Mouse (Mus musculus) heart, postnatal 25 days (tissue): ENCODE results near the gene Tln2. TPM values are rescaled to one million over a fixed set of nuclear protein-coding genes. Genes with fewer than 3 reads are reported as not detected.

ENCODE experiments used
- DNase-seq: peaks from one replicate; pipeline ENCODE4 v3.0.0; 2022; ENCODE audit warnings: low spot score
- intact Hi-C: fragments of 180-260 bp; cut with DNase I; formaldehyde crosslinking; loops from one replicate; pipeline ENCODE4 v1.15.1; 2025
- total RNA-seq, 2 experiments: library from RNA; stranded (reverse); gene quantifications; 2 replicates each; pipeline ENCODE4 v1.2.3; 2021

The Tln2 gene
- total RNA-seq, 2 experiments from 2014 or later = 89.4 to 91.5 TPM

GRCm38 (mm10) chr9:67396446-67396845 lies 163.1 kb downstream of the Tln2 start:
- intact Hi-C loops = no loop called here
- DNase-seq = no peak

GRCm38 (mm10) chr9:67384028-67384590 lies 175.4 kb downstream of the Tln2 start:
- DNase-seq = no peak
- intact Hi-C loops = no loop called here

GRCm38 (mm10) chr9:67380095-67380494 lies 179.4 kb downstream of the Tln2 start:
- DNase-seq = no peak
- intact Hi-C loops = no loop called here

GRCm38 (mm10) chr9:67378772-67379171 lies 180.7 kb downstream of the Tln2 start:
- intact Hi-C loops = no loop called here
- no peak for DNase-seq

GRCm38 (mm10) chr9:67368078-67368477 lies 191.4 kb downstream of the Tln2 start:
- intact Hi-C loops = no loop called here
- DNase-seq = no peak

- no peak for DNase-seq
- intact Hi-C loops = no loop called here
These were observed 197.0 kb downstream of the Tln2 start for GRCm38 (mm10) chr9:67362511-67362910.

- intact Hi-C loops = no loop called here
- DNase-seq = no peak
These were observed 197.4 kb downstream of the Tln2 start for GRCm38 (mm10) chr9:67362053-67362452.

GRCm38 (mm10) chr9:67361511-67361910 lies 198.0 kb downstream of the Tln2 start:
- no peak for DNase-seq
- intact Hi-C loops = no loop called here

GRCm38 (mm10) chr9:67354356-67354755 lies 205.1 kb downstream of the Tln2 start:
- DNase-seq = no peak
- intact Hi-C loops = no loop called here

GRCm38 (mm10) chr9:67353365-67353764 lies 206.1 kb downstream of the Tln2 start:
- DNase-seq = no peak
- intact Hi-C loops = no loop called here

GRCm38 (mm10) chr9:67348983-67349382 lies 210.5 kb downstream of the Tln2 start:
- intact Hi-C loops = no loop called here
- no peak for DNase-seq

GRCm38 (mm10) chr9:67347184-67347583 lies 212.3 kb downstream of the Tln2 start:
- intact Hi-C loops = no loop called here
- DNase-seq = no peak

GRCm38 (mm10) chr9:67331281-67331680 lies 228.2 kb downstream of the Tln2 start:
- DNase-seq = no peak
- intact Hi-C loops = no loop called here

GRCm38 (mm10) chr9:67328451-67328850 lies 231.1 kb downstream of the Tln2 start:
- DNase-seq = no peak
- intact Hi-C loops = no loop called here

GRCm38 (mm10) chr9:67321886-67322285 lies 237.6 kb downstream of the Tln2 start:
- intact Hi-C loops = no loop called here
- DNase-seq = no peak

GRCm38 (mm10) chr9:67315356-67315755 lies 244.1 kb downstream of the Tln2 start:
- no peak for DNase-seq
- intact Hi-C loops = loop anchor here (2.0 kb wide), 1 partner anchor 319 kb away; no protein-coding TSS in a partner anchor

GRCm38 (mm10) chr9:67304992-67305391 lies 254.5 kb downstream of the Tln2 start:
- intact Hi-C loops = no loop called here

GRCm38 (mm10) chr9:67303986-67304385 lies 255.5 kb downstream of the Tln2 start:
- DNase-seq = no peak
- intact Hi-C loops = no loop called here

More at GRCm38 (mm10) chr9:67304992-67305391, 254.5 kb downstream of the Tln2 start:
- no peak for DNase-seq

GRCm38 (mm10) chr9:67303038-67303437 lies 256.5 kb downstream of the Tln2 start:
- intact Hi-C loops = no loop called here
- DNase-seq = no peak

- intact Hi-C loops = no loop called here
- no peak for DNase-seq
These were observed 257.0 kb downstream of the Tln2 start for GRCm38 (mm10) chr9:67302386-67302989.

- intact Hi-C loops = no loop called here
- DNase-seq = no peak
These were observed 257.9 kb downstream of the Tln2 start for GRCm38 (mm10) chr9:67301571-67301970.

- intact Hi-C loops = no loop called here
- DNase-seq = no peak
These were observed 258.7 kb downstream of the Tln2 start for GRCm38 (mm10) chr9:67300769-67301168.
